Mouse (Mus musculus) forebrain, embryonic 11.5 days (tissue): ENCODE data around the gene Dusp10. TPM values are rescaled to one million over a fixed set of nuclear protein-coding genes. Genes with fewer than 3 reads are reported as not detected.

ENCODE experiments used
- ATAC-seq: fragments of 200-750 bp; cut with Nextera tagmentation; replicated peaks from 2 replicates; pipeline ENCODE4 v1.8.0; 2017; ENCODE audit warnings: moderate TSS enrichment; ENCODE audit not compliant: low FRiP score
- DNase-seq: peaks from one replicate; pipeline ENCODE4 v3.0.0-alpha.2; 2017; ENCODE audit warnings: low spot score
- H3K27ac ChIP-seq: fragments of 300-500 bp; sonication (generic); 2 replicates; pipeline ENCODE4 v1.5.1; 2014; ENCODE audit warnings: low read depth, low read length
- H3K27me3 ChIP-seq: fragments of 300-500 bp; sonication (generic); 2 replicates; pipeline ENCODE4 v1.6.1; 2014; ENCODE audit warnings: mild to moderate bottlenecking, low read length, mixed read lengths; ENCODE audit not compliant: control insufficient read depth, insufficient read depth
- H3K36me3 ChIP-seq: fragments of 300-500 bp; sonication (generic); 2 replicates; pipeline ENCODE4 v1.6.1; 2014; ENCODE audit warnings: mild to moderate bottlenecking, low read length, moderate library complexity, mixed read lengths; ENCODE audit not compliant: control insufficient read depth, insufficient read depth
- H3K4me1 ChIP-seq: fragments of 300-500 bp; sonication (generic); replicated peaks from 2 replicates; pipeline ENCODE4 v1.6.1; 2014; ENCODE audit warnings: low read length, mixed read lengths; ENCODE audit not compliant: control insufficient read depth, insufficient read depth
- H3K4me2 ChIP-seq: fragments of 300-500 bp; sonication (generic); 2 replicates; pipeline ENCODE4 v1.6.1; 2014; ENCODE audit warnings: low read depth, mild to moderate bottlenecking, low read length, moderate library complexity, mixed read lengths; ENCODE audit not compliant: severe bottlenecking
- H3K4me3 ChIP-seq: fragments of 300-500 bp; sonication (generic); 2 replicates; pipeline ENCODE4 v1.5.1; 2014; ENCODE audit warnings: low read depth, low read length
- H3K9ac ChIP-seq: fragments of 300-500 bp; sonication (generic); 2 replicates; pipeline ENCODE4 v1.6.1; 2014; ENCODE audit warnings: low read length
- H3K9me3 ChIP-seq: fragments of 300-500 bp; sonication (generic); 2 replicates; pipeline ENCODE4 v1.6.1; 2016; ENCODE audit warnings: low read length, mixed read lengths; ENCODE audit not compliant: control insufficient read depth
- WGBS: fragments of 180-500 bp; shearing (Covaris S2); extraction: QIAGEN DNeasy Blood & Tissue Kit; methylation state at CpG from one replicate; pipeline ENCODE4 v1.1.7; 2014; 5-methylcytosine and 5-hydroxymethylcytosine counted together
- polyA plus RNA-seq: library from polyadenylated mRNA; unstranded; fragments of >200 nt; fragmentation: Nextera tagmentation; extraction: Ambion mirVana; gene quantifications from 2 replicates; pipeline ENCODE4 v1.2.1, GENCODE M21; 2014

Gene Dusp10
- polyA plus RNA-seq, 1 experiment from 2014 or later: 10.8 TPM

GRCm38 (mm10) chr1:184108254-184108653 is 95.2 kb downstream of the Dusp10 start:
- DNase-seq: no peak
- WGBS: 91% methylated on average over 1 of the region's 1 CpGs
- no peaks in the 10 kb centered on the region for H3K27me3 ChIP-seq
- H3K27ac ChIP-seq: no peak overlapping the region
- no peak overlapping the region for H3K9ac ChIP-seq
- H3K9me3 ChIP-seq: no peaks in the 10 kb centered on the region
- H3K4me2 ChIP-seq: no peak overlapping the region
- H3K4me3 ChIP-seq: no peak overlapping the region
- H3K4me1 ChIP-seq: no peaks in the 10 kb centered on the region
- no peak for ATAC-seq
- H3K36me3 ChIP-seq: no peaks in the 10 kb centered on the region

GRCm38 (mm10) chr1:184117586-184117985 is 104.5 kb downstream of the Dusp10 start:
- Histone ChIP-seq H3K4me2 (no peak overlapping the region), H3K4me1 (no peaks in the 10 kb centered on the region), H3K9me3 (no peaks in the 10 kb centered on the region), H3K9ac (no peak overlapping the region), H3K4me3 (no peak overlapping the region), H3K27me3 (no peaks in the 10 kb centered on the region), H3K36me3 (no peaks in the 10 kb centered on the region), H3K27ac (no peak overlapping the region)
- ATAC-seq: no peak
- 83% methylated on average over 7 of the region's 7 CpGs for WGBS
- DNase-seq: no peak

- DNase-seq (no peak), ATAC-seq (no peak)
- Histone ChIP-seq H3K36me3 (no peaks in the 10 kb centered on the region), H3K9me3 (no peaks in the 10 kb centered on the region), H3K27ac (no peak overlapping the region), H3K4me3 (no peak overlapping the region), H3K27me3 (no peaks in the 10 kb centered on the region), H3K9ac (no peak overlapping the region), H3K4me2 (no peak overlapping the region), H3K4me1 (no peaks in the 10 kb centered on the region)
- WGBS: 92% methylated on average over 2 of the region's 2 CpGs
Observed at GRCm38 (mm10) chr1:184117991-184118390, 104.9 kb downstream of the Dusp10 start.

GRCm38 (mm10) chr1:184118586-184118985 is 105.5 kb downstream of the Dusp10 start:
- ATAC-seq (no peak), DNase-seq (no peak)
- Histone ChIP-seq H3K27ac (no peak overlapping the region), H3K4me1 (no peaks in the 10 kb centered on the region), H3K9me3 (no peaks in the 10 kb centered on the region), H3K36me3 (no peaks in the 10 kb centered on the region), H3K27me3 (no peaks in the 10 kb centered on the region), H3K4me3 (no peak overlapping the region), H3K9ac (no peak overlapping the region), H3K4me2 (no peak overlapping the region)
- WGBS: 79% methylated on average over 1 of the region's 1 CpGs

Other genes starting within 250 kb of the Dusp10 start
- 1.2 and 2.0 TPM in 2 replicates for gene 1700056E22Rik, start 21.0 kb downstream of the Dusp10 start, polyA plus RNA-seq